Mouse (Mus musculus): ENCODE results near the gene Taf9. TPM values are rescaled to one million over a fixed set of nuclear protein-coding genes. Genes with fewer than 3 reads are reported as not detected.

The Taf9 gene
- 10 to 100 TPM; 10.8 to 12.9 TPM for total RNA-seq (2021)
- long read RNA-seq, experiment 1, partial matches to known transcripts: 0 of 5 reads
- long read RNA-seq, experiment 1, other reads (novel, unspliced or antisense): 0 of 5 reads
- long read RNA-seq, experiment 2, partial matches to known transcripts: 0 of 1 reads
- long read RNA-seq, experiment 2, other reads (novel, unspliced or antisense): 0 of 1 reads

DNA sequence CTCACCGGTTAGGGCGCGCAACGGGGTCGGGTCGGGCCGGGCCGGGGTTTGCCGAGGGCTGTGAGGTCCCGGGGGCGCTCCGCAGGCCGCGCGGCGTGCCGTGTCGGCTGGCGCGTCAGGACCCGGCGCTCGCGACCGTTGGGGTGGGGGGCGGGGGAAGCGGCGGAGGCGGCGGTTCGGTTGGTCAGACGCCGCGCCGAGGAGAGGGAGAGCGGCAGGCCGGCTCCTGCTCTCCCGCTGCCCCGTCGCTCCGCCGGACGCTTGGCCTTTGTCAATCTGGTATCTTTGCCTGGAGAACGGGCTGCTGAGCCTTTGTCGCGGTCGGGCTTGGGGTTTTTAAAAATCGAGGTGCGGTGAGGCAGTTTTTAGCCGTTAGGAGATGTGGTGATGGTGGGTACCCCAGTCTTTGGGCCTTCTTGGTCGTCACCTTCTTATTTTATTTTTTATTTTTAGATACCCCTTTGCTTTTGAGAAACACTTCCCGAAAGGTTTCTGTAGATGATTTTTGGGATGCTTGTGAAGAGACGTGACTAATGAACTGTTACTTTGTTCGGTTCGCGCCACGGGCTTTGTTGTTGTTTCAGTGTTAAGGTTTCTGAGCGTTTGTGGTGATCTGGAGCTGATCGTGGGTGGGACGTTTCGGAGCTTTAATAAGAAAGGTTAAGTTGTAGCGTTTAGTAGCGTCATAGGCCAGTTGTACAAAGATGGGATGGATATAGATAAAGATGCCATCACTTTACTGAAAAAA is at the start of gene Taf9:
Gene Taf9, plus strand, starts transcription at position 141 of the 748 bp plus-strand sequence.
- no peak for DNase-seq

DNA sequence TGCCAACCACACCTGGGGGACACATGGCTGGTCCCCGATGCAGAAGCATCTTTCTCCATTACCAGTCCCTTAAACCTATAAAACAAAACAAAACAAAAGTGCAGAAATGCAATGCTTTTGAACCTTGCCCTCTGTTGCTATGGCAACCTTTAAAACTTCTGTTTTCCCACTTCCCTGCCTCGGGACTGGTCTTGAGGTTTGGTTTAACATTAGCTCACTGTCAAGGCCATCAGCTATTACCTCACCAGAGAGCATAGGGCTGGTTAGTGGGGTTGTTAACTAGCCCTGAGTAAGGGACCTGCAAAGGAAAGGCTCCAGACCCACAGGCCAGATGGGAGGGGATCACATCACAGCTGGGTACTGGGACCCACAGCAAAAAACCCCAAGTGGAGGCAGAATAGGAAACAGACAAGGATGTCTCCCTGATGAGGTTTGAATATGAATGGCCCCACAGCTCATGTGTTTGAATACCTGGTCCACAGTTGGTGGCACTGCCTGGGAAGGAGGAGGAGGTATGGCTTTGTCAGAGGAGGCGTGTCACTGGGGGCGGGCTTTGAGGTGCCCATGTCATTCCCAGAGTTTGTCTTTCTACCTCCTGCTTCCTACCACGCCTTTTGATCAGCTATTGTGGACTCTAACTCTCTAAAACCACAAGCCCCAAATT is 49.0 kb upstream of the Taf9 start:
- no peak for DNase-seq

GRCm38 (mm10) chr13:100603031-100603737 is 48.2 kb upstream of the Taf9 start:
- DNase-seq: no peak

DNA sequence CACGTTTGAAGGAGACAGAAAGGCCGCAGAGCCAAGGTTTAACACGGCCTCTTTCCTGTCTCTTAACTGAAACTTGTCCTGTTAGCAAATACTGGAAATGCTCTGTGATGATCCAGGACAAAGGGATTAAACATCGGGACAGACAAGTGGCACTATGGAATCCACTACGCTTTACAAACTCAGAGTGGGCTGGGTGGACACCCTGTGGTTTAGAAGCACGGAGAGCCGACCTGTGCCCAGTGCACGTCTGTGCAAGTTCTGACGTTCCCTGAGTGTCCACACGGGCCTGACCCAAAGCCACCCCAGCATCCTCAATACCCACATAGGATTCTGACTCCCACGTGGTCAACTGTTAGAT is 47.7 kb upstream of the Taf9 start:
- no peak for DNase-seq

DNA sequence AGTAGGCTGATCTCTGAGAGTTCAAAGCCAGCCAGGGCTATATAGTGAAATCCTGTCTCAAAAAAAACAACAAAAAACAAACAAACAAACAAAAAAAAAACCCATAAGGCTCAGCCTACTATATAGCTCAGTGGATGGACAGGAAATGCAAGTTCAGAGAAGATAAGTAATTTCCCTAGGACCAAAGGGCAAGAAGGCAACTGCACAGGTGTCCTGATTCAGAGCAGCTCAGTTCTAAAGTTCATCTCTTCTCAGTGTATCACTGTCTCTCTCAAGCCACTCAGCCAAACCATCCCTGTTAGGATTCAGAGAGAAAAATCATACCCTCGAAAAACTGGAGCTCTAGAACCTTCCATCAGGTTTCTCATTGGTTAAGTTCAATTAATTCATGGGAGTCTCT is 45.5 kb upstream of the Taf9 start:
- DNase-seq: no peak

GRCm38 (mm10) chr13:100607756-100608155 is 43.6 kb upstream of the Taf9 start:
- DNase-seq: no peak

GRCm38 (mm10) chr13:100611266-100611665 is 40.1 kb upstream of the Taf9 start:
- no peak for DNase-seq

- DNase-seq: no peak
These were observed 39.1 kb upstream of the Taf9 start for GRCm38 (mm10) chr13:100612251-100612650.

DNA sequence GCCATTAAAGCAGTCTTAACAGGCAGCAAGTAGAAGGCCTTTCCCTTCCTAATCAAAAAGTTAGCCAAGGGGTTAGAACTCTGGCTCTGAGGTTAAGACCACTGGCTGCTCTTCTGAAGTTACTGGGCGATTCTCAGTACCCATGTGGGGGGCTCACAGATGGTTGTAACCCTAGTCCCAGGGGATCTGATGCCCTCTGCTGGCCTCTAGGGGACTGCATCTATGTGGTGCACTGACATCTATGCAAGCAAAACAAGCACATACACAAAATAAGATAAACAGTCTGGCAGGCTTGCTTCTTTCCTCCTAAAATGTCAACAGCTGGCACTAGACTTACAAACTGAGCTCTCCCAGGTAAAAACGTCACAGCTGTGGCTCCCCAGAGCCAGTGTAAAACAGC is 38.5 kb upstream of the Taf9 start:
- no peak for DNase-seq

- peak; percentile 51 for DNase-seq
These were observed 34.9 kb upstream of the Taf9 start, which contains the start of gene Marveld2 for GRCm38 (mm10) chr13:100616181-100617087. Gene Marveld2, minus strand, starts transcription at chr13:100616971.

DNA sequence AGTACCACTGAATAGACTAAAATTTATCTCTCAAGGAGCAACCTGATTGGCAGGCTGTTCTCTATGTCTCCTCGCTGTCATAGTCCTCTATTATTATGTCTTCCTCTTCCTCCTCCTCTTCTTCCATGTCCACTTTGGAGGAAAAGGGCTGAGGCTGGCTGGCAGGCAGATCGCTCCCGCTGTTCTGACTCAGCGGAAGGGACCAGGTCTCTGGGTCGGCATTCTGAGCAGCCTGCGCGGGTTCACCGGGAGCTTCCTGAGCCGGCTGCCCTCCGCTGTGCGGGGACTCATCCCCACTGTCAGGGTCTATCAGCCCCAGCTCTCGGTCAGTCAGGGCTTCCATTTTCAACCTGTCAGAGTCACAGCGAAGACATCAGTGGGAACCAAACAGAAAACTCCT is 33.8 kb upstream of the Taf9 start:
- no peak for DNase-seq

DNA sequence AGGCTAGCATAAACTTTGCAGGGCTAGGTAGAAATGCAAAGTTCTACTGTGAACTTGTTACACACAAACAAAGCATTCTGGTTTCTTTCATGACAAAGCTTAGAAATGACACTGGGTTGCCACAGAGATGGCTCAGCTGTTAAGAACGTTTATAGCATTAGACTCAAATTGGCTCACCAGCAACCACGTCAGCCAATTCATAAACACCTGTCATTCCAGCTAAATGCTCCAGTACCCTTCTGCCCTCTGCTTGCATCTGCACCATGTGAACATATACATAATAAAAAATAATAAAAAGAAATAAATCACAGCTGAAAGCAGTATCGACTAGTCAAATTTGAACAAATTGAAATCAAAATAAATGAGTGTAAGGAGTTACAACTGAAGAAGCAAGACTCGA is 29.1 kb upstream of the Taf9 start:
- DNase-seq: no peak

DNA sequence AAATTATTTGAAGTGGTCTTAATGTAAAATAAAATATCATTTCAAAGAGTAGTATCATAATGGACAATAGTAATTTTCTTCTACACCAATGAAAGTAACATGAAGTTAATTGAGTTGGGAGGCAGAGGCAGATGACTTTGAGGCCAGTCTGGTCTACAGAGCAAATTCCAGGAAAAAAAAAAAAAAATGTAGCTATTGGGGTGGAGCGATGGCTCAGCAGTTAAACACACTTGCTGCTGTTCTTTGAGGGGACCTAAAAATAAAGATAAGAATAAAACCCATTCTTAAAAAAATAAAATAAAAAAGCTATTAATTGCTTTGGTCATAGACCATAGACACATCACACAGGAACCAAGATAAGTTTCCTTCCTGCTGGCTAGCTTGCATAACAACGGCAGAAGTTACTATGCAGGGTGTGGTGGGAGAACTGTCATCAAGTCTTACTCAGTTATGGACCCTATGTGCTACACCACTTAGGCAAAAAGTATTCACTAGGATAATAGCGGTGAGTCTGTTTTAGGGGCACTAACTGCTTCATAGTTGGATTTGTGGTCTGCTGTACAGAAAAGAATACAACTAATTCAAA is 17.2 kb upstream of the Taf9 start:
- no peak for DNase-seq

- no peak for DNase-seq
These were observed 8.7 kb upstream of the Taf9 start for GRCm38 (mm10) chr13:100642471-100643209.

GRCm38 (mm10) chr13:100648223-100648622 is 3.2 kb upstream of the Taf9 start:
- no peak for DNase-seq

DNA sequence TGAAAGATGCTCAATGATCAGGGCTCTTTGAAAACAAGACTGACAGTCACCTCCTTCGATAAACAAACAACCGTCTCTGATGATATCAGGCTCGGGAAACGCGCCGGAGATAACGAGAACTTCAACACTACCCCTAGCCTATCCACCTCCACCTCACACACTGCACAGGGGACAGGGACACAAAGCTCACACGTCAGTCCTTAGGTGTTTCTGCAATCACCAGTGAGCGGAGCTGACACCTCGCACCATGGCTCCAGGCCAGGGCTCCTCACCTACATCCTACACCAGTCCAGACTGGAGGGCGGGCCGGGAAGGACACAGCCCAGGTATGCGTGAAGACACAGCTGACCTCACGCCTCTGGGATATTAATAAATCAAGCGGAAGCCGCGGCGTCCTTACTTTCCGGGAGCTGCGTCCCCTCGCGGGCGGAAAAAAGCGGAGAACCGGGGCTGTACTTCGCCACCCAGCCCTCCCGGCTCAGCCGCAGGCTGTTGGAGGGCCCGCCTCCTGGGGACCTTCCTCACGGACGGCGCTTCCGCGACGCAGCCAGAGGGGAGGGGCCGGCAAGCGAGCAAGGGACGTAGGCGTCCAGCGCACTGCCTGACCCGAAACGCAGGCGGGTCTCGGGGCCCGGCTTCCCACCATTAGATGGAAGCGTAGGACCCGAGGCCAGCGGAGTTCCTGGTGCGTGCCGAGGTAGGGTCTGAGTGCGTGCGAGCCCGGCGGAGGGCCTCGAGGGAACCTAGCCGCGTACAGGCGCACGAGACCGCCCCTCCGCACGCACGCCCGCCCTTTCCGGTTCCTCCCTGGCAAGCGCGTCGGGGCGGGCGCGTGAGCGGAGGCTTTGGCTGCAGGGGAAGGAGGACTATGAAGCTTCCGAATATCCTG is 585 bp upstream of the Taf9 start, which contains the start of the genes Ak6 and Rad17:
Gene Ak6, plus strand, starts transcription at position 430 of the 889 bp plus-strand sequence.
Gene Rad17, minus strand, starts transcription at position 502 of the 889 bp plus-strand sequence.
- peak; percentile 95 for DNase-seq

DNA sequence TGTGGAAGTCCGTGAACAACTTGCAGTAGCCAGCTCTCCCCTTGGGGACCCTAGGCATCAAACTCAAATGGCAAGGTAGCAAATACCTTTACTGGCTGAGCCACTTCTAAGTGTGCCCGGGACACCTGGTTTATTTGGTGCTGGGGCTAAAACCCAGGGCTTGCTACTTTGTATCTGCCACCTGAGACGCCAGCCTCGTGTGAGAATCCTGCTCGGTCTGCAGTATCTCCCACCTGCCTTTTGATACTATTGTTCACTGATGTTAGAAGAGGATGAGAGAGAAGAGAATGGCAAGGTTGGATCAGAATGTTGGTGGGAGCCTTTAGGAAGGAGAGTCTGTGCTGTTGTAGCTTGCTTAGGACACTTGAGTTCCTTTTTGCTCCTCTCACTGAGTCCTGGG is 6.7 kb downstream of the Taf9 start:
- DNase-seq: no peak

GRCm38 (mm10) chr13:100659864-100660456 is 8.6 kb downstream of the Taf9 start:
- DNase-seq: peak; percentile 61
